Mouse (Mus musculus): ENCODE measurements around the gene Galr2.

- TF ChIP-seq POLR2A (IDR thresholded peaks at IDR 0.05; ENCODE audit: borderline replicate concordance, insufficient read depth, low read length): no peak
- TF ChIP-seq CTCF (IDR thresholded peaks at IDR 0.05; ENCODE audit: borderline replicate concordance, insufficient read depth, low read depth, low read length): no peak
Observed at GRCm38 (mm10) chr11:116329314-116330210, 48.8 kb downstream of the Galr2 start.
